Mouse (Mus musculus) embryonic facial prominence, embryonic 11.5 days (tissue): ENCODE measurements around the gene Fitm2. TPM values are rescaled to one million over a fixed set of nuclear protein-coding genes. Genes with fewer than 3 reads are reported as not detected.
"Not testable (repeated sequence)": the region's sequence is repeated elsewhere in the genome, so short reads cannot be mapped to it uniquely, and the experiment has no call there.

ENCODE experiments used
- ATAC-seq: fragments of 200-750 bp; cut with Nextera tagmentation; replicated peaks from 2 replicates; pipeline ENCODE4 v1.8.0; 2017; ENCODE audit warnings: low read depth; ENCODE audit not compliant: insufficient number of reproducible peaks, low FRiP score, low TSS enrichment
- DNase-seq: peaks from one replicate; pipeline ENCODE4 v3.0.0-alpha.2; 2015; ENCODE audit warnings: low spot score
- H3K27ac ChIP-seq: fragments of 300-500 bp; sonication (generic); replicated peaks from 2 replicates; pipeline ENCODE4 v1.5.1; 2014; ENCODE audit warnings: mild to moderate bottlenecking, low read depth, low read length, control low read depth
- H3K27me3 ChIP-seq: fragments of 300-500 bp; sonication (generic); 2 replicates; pipeline ENCODE4 v1.6.1; 2014; ENCODE audit warnings: mild to moderate bottlenecking, low read length, moderate library complexity, mixed read lengths; ENCODE audit not compliant: control insufficient read depth, insufficient read depth
- H3K36me3 ChIP-seq: fragments of 300-500 bp; sonication (generic); replicated peaks from 2 replicates; pipeline ENCODE4 v1.6.1; 2014; ENCODE audit warnings: low read depth, mild to moderate bottlenecking, low read length, moderate library complexity, mixed read lengths; ENCODE audit not compliant: control insufficient read depth, insufficient read depth
- H3K4me1 ChIP-seq: fragments of 300-500 bp; sonication (generic); 2 replicates; pipeline ENCODE4 v1.6.1; 2014; ENCODE audit warnings: low read length, mixed read lengths; ENCODE audit not compliant: control insufficient read depth, insufficient read depth
- H3K4me2 ChIP-seq: fragments of 300-500 bp; sonication (generic); 2 replicates; pipeline ENCODE4 v1.6.1; 2014; ENCODE audit warnings: low read depth, mild to moderate bottlenecking, control low read depth, low read length, moderate library complexity
- H3K4me3 ChIP-seq: fragments of 300-500 bp; sonication (generic); 2 replicates; pipeline ENCODE4 v1.5.1; 2014; ENCODE audit warnings: low read depth, low read length, control low read depth
- H3K9ac ChIP-seq: fragments of 300-500 bp; sonication (generic); replicated peaks from 2 replicates; pipeline ENCODE4 v1.6.1; 2014; ENCODE audit warnings: mild to moderate bottlenecking, control low read depth, low read length
- H3K9me3 ChIP-seq: fragments of 300-500 bp; sonication (generic); replicated peaks from 2 replicates; pipeline ENCODE4 v1.6.1; 2016; ENCODE audit warnings: mild to moderate bottlenecking, low read length, inconsistent platforms, mixed read lengths; ENCODE audit not compliant: control insufficient read depth
- WGBS: fragments of 180-500 bp; shearing (Covaris S2); extraction: QIAGEN DNeasy Blood & Tissue Kit; methylation state at CpG from one replicate; pipeline ENCODE4 v1.1.7; 2014; 5-methylcytosine and 5-hydroxymethylcytosine counted together
- polyA plus RNA-seq: library from polyadenylated mRNA; unstranded; fragments of >200 nt; fragmentation: Nextera tagmentation; extraction: Ambion mirVana; gene quantifications from 2 replicates; pipeline ENCODE4 v1.2.1, GENCODE M21; 2014

Gene Fitm2
- polyA plus RNA-seq, 1 experiment from 2014 or later = 9.0 TPM

- Histone ChIP-seq H3K9me3 (no peaks in the 10 kb centered on the region), H3K4me1 (no peaks in the 10 kb centered on the region), H3K27me3 (peaks cover 5% of the 10 kb centered on the region; the same call in 1 of the 2 replicates), H3K4me3 (no peak overlapping the region), H3K9ac (no peak overlapping the region), H3K36me3 (no peaks in the 10 kb centered on the region), H3K27ac (no peak overlapping the region), H3K4me2 (no peak overlapping the region)
- WGBS = 84% methylated on average over 5 of the region's 5 CpGs
- ATAC-seq (no peak), DNase-seq (no peak)
These were observed 10.0 kb downstream of the Fitm2 start for GRCm38 (mm10) chr2:163462386-163462785.

DNA sequence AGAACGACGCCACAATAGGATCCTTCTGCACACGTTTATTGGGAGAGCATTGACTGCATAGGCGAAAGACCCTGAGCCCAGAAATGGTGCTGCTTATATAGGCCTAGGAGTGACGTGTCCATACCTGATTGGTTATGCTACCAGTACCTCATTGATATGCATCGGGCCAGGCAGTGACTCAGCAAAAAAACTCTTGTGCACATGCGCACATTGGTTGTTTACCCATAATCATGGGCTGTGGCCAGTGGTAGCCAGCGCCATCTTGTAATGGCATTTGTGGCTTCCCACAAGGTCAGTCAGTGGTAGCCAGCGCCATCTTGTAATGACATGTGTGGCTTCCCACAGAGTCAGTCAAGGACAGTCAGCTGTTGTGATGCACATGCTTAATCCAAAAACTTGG, 11.1 kb downstream of the Fitm2 start:
- WGBS = 93% methylated on average over 9 of the region's 9 CpGs
- ATAC-seq, H3K27ac ChIP-seq, H3K4me3 ChIP-seq, H3K9me3 ChIP-seq, H3K4me1 ChIP-seq, H3K27me3 ChIP-seq, H3K36me3 ChIP-seq, H3K4me2 ChIP-seq, H3K9ac ChIP-seq, DNase-seq: not testable (repeated sequence)

DNA sequence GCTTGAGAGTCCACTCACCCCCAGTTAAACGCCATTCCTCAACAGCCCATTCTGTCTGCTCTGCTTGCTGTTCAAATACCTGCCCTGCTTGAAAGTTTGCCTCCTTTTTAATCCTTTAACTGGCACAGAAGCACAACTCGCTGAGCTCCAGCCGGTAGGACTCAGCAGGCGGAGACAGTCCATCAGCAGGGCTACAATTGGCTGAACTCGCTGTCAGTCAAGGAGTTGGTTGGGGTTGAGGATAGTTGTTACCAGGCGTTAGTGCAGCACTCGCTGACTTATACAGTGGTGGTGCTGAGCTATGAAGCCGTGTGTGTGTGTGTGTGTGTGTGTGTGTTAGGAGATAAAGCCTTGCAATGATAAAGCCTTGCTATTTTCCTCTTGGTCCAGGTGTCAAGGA, 11.8 kb downstream of the Fitm2 start:
- peaks cover 5% of the 10 kb centered on the region; the same call in 1 of the 2 replicates for H3K27me3 ChIP-seq
- H3K36me3 ChIP-seq = no peaks in the 10 kb centered on the region
- H3K4me3 ChIP-seq = no peak overlapping the region
- no peak overlapping the region for H3K9ac ChIP-seq
- no peaks in the 10 kb centered on the region for H3K9me3 ChIP-seq
- H3K4me1 ChIP-seq = no peaks in the 10 kb centered on the region
- DNase-seq (no peak), ATAC-seq (no peak)
- H3K4me2 ChIP-seq = no peak overlapping the region
- 87% methylated on average over 8 of the region's 8 CpGs for WGBS
- H3K27ac ChIP-seq = no peak overlapping the region

DNA sequence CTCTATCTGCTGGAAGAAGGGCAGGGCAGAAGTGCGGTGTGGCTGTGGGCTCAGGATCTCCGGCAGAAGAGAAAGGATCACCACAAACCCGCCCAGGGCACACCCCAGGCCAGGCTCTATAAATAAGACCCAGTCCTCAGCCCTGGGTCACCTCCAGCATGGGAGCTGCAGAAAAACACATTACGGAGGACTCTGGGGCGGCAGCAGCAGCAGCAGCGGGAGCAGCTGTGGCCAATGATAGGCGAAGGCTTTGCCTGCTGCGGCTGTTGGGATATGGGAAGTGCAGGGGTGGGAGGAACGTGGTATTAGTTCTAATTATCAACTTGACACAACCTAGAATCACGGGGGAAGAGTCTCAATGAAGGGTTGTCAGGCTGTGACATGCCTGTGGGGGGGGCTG, 13.0 kb downstream of the Fitm2 start:
- Histone ChIP-seq H3K27ac (no peak overlapping the region), H3K4me2 (no peak overlapping the region), H3K9me3 (no peaks in the 10 kb centered on the region), H3K4me1 (no peaks in the 10 kb centered on the region), H3K36me3 (no peaks in the 10 kb centered on the region), H3K4me3 (no peak overlapping the region), H3K27me3 (peaks cover 5% of the 10 kb centered on the region; the same call in 1 of the 2 replicates), H3K9ac (no peak overlapping the region)
- 47% methylated on average over 10 of the region's 10 CpGs for WGBS
- DNase-seq (no peak), ATAC-seq (no peak)

- ATAC-seq (no peak), DNase-seq (no peak)
- Histone ChIP-seq H3K4me3 (no peak overlapping the region), H3K27me3 (peaks cover 5% of the 10 kb centered on the region; the same call in 1 of the 2 replicates), H3K9ac (no peak overlapping the region), H3K36me3 (no peaks in the 10 kb centered on the region), H3K27ac (no peak overlapping the region), H3K4me2 (no peak overlapping the region), H3K9me3 (no peaks in the 10 kb centered on the region), H3K4me1 (no peaks in the 10 kb centered on the region)
- WGBS = 57% methylated on average over 27 of the region's 27 CpGs
These were observed 13.7 kb downstream of the Fitm2 start for GRCm38 (mm10) chr2:163458539-163459265.

DNA sequence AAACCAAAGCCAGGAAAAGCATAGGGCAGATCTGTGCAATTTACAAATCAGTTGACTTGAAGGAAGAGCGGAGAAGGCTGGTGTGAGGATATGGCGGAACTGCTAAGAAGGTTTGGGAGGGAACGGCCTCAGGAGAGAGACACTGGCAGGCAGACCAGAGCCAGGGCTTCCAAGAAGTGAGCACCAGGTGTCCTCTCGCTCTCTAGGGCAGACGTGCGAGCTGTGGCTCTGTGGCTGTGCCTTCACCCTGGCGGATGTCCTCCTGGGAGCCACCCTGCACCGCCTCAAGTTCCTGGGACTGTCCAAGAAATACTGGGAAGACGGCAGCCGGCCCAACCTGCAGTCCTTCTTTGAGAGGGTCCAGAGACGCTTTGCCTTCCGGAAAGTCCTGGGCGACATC, 19.1 kb downstream of the Fitm2 start:
- H3K27ac ChIP-seq = no peak overlapping the region
- H3K4me3 ChIP-seq = no peak overlapping the region
- H3K9me3 ChIP-seq = no peaks in the 10 kb centered on the region
- H3K4me1 ChIP-seq = no peaks in the 10 kb centered on the region
- ATAC-seq (no peak), DNase-seq (no peak)
- peaks cover 2% of the 10 kb centered on the region; the same call in 1 of the 2 replicates for H3K27me3 ChIP-seq
- no peaks in the 10 kb centered on the region for H3K36me3 ChIP-seq
- no peak overlapping the region for H3K4me2 ChIP-seq
- no peak overlapping the region for H3K9ac ChIP-seq
- WGBS = 89% methylated on average over 13 of the region's 13 CpGs

- no peak overlapping the region for H3K27ac ChIP-seq
- DNase-seq = no peak
- no peaks in the 10 kb centered on the region for H3K27me3 ChIP-seq
- H3K36me3 ChIP-seq = no peaks in the 10 kb centered on the region
- H3K4me3 ChIP-seq = no peak overlapping the region
- H3K9me3 ChIP-seq = no peaks in the 10 kb centered on the region
- H3K4me1 ChIP-seq = no peaks in the 10 kb centered on the region
- H3K9ac ChIP-seq = no peak overlapping the region
- no peak overlapping the region for H3K4me2 ChIP-seq
- no peak for ATAC-seq
- WGBS = 86% methylated on average over 6 of the region's 6 CpGs
These were observed 19.7 kb downstream of the Fitm2 start for GRCm38 (mm10) chr2:163452738-163453137.

DNA sequence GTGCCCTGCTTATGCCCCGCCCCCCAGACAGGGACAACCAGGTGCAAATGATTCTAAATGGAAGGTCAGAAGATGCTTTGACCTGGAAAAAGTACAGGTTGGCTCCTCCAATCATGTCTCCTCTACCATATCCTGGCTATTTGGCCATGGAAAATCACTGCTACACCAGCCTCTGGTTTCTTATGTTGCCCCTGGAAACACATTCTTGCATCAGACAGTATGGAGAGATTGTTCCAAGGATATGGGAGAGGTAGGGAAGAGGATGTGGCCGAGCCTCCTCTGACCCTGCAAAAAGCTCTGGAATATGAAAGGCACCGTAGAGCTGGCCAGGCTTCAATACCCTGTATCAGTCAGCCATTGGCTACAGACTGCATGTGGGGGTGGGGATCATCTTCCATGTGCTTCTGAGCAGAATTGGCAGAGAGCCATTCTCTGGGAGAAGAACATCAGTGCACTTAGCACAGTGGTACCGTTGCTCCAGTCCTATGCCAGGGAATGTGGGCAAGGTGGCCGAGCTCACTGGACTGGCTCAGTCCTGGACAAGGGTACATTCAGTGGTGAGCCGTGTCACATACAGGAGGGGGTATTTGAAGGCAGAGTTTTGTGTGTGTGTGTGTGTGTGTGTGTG, 21.6 kb downstream of the Fitm2 start:
- no peaks in the 10 kb centered on the region for H3K36me3 ChIP-seq
- H3K27me3 ChIP-seq = no peaks in the 10 kb centered on the region
- H3K4me3 ChIP-seq = no peak overlapping the region
- no peaks in the 10 kb centered on the region for H3K4me1 ChIP-seq
- no peak overlapping the region for H3K27ac ChIP-seq
- no peak for ATAC-seq
- H3K9ac ChIP-seq = no peak overlapping the region
- H3K4me2 ChIP-seq = no peak overlapping the region
- 72% methylated on average over 6 of the region's 6 CpGs for WGBS
- H3K9me3 ChIP-seq = no peaks in the 10 kb centered on the region
- no peak for DNase-seq
